Comparison of ENCODE assay signal across 9 mouse cellular contexts in genomic region chr9:37076386-37077062, GRCm38 (mm10).
A peak's percentile ranks its signal among the peaks of the same experiment; 100 is the strongest.
DNase-seq lines count a peak whose midpoint lies in the region; ATAC-seq lines count a peak whose summit lies in the region.
"Had no signal": no experiment of that assay in that cellular context is flagged by ENCODE, and none has a peak within 500 bp of the region (broad histone marks: within the 10 kb centered on the region; RNA-seq: fewer than 3 reads in every experiment).

No protein-coding gene starts in this region.

- H3K4me1 ChIP-seq in forebrain, embryonic 15.5 days, result peaks cover 24% of the 10 kb centered on the region
- peaks cover 30% of the 10 kb centered on the region for H3K4me1 ChIP-seq in limb, embryonic 13.5 days

- peak overlapping the region; percentile 31; the same call in 1 of the 2 replicates for H3K9ac ChIP-seq in forebrain, embryonic 15.5 days (replicated peaks)
- H3K9ac ChIP-seq in limb, embryonic 13.5 days, result no peak overlapping the region
- H3K9ac ChIP-seq: heart, embryonic 13.5 days had no signal

- H3K27ac ChIP-seq in forebrain, embryonic 15.5 days (replicated peaks), result peak overlapping the region; percentile 88
- no peak overlapping the region for H3K27ac ChIP-seq in limb, embryonic 13.5 days
- H3K27ac ChIP-seq: heart, embryonic 13.5 days had no signal

- H3K4me3 ChIP-seq in forebrain, embryonic 15.5 days, result peak overlapping the region; percentile 23; the same call in 1 of the 2 replicates
- no peak overlapping the region for H3K4me3 ChIP-seq in limb, embryonic 13.5 days
- H3K4me3 ChIP-seq: heart, embryonic 13.5 days; myocyte had no signal

- peak; percentile 91 for ATAC-seq in forebrain, embryonic 15.5 days (replicated peaks)
- ATAC-seq in limb, embryonic 13.5 days (ENCODE audit: low FRiP score, low read depth), result no peak
- no peak for ATAC-seq in megakaryocyte-erythroid progenitor cell, adult 5-6 weeks (replicated peaks; ENCODE audit: low FRiP score, low TSS enrichment, poor library complexity, severe bottlenecking)

- WGBS in forebrain, embryonic 15.5 days, result 3% methylated on average over 15 of the region's 15 CpGs
- 5% methylated on average over 15 of the region's 15 CpGs for WGBS in limb, embryonic 13.5 days

- peak; percentile 61 for DNase-seq in right cerebral cortex, adult 18-20 months
- no peak for DNase-seq in right cerebral cortex, postnatal 14 days
- DNase-seq in spleen, postnatal 14 days (ENCODE audit: low spot score in 2 of 2), result no peak
- DNase-seq in B cell, adult 2 months, result no peak

- no peaks in the 10 kb centered on the region for H3K36me3 ChIP-seq in forebrain, embryonic 15.5 days
- H3K36me3 ChIP-seq in limb, embryonic 13.5 days, result no peaks in the 10 kb centered on the region
- H3K36me3 ChIP-seq: heart, embryonic 13.5 days had no signal

- no peaks in the 10 kb centered on the region for H3K27me3 ChIP-seq in forebrain, embryonic 15.5 days
- H3K27me3 ChIP-seq in limb, embryonic 13.5 days, result peaks cover 38% of the 10 kb centered on the region
- H3K27me3 ChIP-seq: heart, embryonic 13.5 days had no signal

- H3K9me3 ChIP-seq in forebrain, embryonic 15.5 days, result no peaks in the 10 kb centered on the region
- no peaks in the 10 kb centered on the region for H3K9me3 ChIP-seq in limb, embryonic 13.5 days
- H3K9me3 ChIP-seq: heart, embryonic 13.5 days had no signal

- peak overlapping the region; percentile 41 for H3K4me2 ChIP-seq in forebrain, embryonic 15.5 days (replicated peaks)
- peak overlapping the region; percentile 31; the same call in 1 of the 2 replicates for H3K4me2 ChIP-seq in limb, embryonic 13.5 days (replicated peaks)
- H3K4me2 ChIP-seq: heart, embryonic 13.5 days had no signal
